Mouse (Mus musculus) left cerebral cortex, postnatal 10 days (tissue): ENCODE data around the gene Dut. TPM values are rescaled to one million over a fixed set of nuclear protein-coding genes. Genes with fewer than 3 reads are reported as not detected.
A peak's percentile ranks its signal among the peaks of the same experiment; 100 is the strongest.

ENCODE experiments used
- DNase-seq, 2 experiments: peaks; one replicate each; pipeline ENCODE4 v3.0.0; 2021 to 2022; ENCODE audit warnings: low spot score in 2 of 2, mixed read lengths in 1 of 2; ENCODE audit errors: extremely low spot score in 1 of 2
- intact Hi-C: fragments of 180-260 bp; cut with DNase I; formaldehyde crosslinking; loops from one replicate; pipeline ENCODE4 v1.15.1; 2025
- total RNA-seq, 2 experiments: library from RNA; stranded (reverse); gene quantifications; 2 replicates each; pipeline ENCODE4 v1.2.3; 2021

Dut gene
- total RNA-seq, 2 experiments from 2014 or later, result 37.8 to 39.3 TPM

DNA sequence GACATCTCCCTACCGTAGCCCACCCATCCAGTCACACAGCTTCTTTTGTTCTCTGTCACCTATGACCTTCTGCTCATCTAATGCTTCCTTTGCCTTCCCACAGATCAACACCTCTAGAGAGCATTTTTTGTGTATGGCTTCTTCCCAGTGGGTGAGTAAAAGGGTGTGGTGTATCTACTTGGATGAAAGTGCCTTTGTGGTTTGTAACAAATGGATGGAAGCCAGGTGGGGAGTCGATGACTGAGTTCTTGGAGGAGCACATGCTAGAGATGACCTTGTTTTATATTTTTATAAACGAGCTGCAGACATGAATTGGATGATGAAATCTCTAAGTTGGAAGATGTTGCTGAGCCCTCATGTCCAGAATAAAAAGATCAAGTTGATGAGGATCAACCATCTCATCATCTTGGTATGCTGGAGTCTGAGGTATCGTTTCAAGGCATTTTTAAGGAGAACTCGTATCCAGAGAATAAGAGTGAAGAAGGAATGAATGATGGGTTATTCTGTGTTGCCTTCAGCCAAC lies 47.0 kb downstream of the Dut start:
- intact Hi-C loops, result no loop called here
- no peak for DNase-seq

DNA sequence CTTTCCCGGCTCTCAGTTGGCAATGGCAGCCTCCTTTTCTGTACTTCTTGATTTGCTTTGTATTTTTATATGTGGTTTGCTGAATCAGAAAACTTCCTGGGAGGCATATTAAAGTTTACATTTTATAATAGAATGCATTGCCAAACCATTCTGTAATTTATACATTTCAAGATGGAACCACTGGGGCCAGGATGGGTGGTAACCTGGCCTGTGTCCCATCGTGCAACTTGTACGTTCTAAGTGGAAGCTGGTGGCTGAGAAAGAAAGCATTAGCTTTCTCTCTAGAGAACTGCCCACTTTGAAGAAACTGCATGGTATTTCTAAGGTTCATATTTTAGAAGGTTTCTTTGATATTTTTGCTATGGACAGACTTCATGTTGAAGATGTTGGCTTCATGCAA lies 48.5 kb downstream of the Dut start:
- intact Hi-C loops, result no loop called here
- no peak for DNase-seq

DNA sequence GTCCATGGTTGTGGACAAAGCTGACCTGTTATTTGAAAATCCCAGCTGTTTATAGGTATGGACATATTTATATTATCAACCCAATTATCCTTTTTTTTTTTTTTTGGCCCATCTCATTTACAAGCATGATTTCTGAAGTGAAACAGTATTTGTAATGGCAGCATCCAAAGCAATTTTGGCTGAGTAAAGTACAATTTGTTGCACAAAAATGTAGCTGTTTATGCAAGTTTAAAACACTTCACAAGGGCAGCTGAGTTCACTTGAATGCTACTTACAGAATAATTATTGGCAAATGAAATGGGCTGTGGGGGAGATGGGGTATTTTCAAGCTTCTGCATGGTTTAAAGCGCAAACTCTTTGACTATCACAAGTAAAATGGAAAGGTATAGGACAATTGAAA lies 51.9 kb downstream of the Dut start:
- intact Hi-C loops, result no loop called here
- DNase-seq, result no peak

DNA sequence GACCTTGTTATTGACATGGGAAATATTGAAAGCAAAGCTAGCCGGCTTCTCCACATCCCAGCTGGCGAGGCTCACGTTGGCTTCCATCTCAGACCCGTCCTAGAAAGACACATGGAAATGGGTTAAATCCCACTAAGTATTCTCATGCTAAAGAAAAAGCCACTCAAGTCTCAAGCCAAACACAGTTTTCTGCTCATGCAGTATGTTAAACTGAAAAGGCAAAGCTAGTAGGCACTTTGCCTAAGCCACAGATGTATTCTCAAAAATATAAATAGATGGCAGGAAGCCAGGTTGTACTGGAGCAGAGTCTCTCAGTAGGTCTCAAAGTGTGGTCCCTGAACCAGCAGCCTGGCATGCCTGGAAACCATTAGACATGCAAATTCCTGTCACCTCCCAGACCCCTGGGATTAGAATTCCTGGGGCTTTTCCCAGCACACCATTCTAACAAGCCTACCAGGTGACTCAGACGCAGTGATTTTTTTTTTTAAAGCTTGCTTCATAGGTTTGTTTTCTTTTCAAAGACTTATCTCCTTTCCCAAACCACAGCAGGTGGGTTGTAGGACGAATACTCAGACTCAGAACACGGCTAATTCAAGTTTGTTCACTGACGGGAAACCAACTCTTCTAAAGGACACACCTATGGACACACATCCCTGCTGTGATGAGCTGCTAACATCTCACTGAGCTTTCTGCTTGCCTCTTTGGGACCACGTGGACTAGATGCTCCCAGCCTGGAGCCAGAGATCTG lies 55.1 kb downstream of the Dut start:
- intact Hi-C loops, result no loop called here
- DNase-seq, result peak in 1 of 2 experiments; percentile 34

DNA sequence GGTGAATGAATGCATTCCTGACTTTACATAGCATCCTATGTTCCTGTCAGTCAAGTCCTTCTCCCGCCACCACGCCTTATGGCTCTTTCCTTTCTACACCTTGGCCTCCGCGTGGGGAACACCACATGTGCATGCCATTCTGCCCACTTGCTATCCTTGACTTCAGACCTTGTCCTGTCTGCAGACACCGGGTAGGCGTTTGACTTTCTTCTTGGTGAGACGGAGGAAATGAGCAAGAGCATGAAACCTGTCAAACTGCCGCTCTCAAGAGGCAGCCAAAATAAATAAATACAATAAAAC lies 55.6 kb downstream of the Dut start:
- intact Hi-C loops, result no loop called here
- DNase-seq, result no peak

DNA sequence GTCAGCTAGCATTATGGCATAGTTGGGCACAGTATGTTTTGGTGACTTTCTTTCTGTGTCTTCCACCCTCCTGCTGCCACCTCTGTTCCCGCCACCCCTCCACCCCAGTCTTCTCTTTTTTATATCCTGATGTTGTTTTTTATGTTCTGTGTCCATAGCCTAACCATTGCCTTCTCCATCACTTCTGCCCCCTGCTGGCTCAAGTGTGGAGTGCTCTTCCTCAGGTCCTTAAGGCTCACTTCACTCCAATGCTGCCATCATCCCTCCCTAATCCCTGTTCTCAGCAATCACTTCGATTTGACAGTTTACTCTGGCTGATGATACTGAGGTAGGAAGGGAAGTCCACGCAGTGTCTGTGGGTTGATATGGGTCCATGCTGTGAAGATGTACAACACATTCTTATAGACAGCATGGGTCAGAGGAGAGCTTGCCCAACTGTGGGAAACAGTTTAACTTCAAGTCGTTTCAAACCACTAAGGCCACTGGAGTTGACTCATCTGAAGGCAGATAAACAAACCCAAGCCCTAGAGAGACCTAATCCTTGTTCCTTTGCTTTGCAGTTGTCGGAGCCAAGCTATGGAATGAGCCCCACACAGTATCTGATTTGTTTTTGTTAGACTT lies 56.9 kb downstream of the Dut start:
- intact Hi-C loops, result no loop called here
- DNase-seq, result no peak

DNA sequence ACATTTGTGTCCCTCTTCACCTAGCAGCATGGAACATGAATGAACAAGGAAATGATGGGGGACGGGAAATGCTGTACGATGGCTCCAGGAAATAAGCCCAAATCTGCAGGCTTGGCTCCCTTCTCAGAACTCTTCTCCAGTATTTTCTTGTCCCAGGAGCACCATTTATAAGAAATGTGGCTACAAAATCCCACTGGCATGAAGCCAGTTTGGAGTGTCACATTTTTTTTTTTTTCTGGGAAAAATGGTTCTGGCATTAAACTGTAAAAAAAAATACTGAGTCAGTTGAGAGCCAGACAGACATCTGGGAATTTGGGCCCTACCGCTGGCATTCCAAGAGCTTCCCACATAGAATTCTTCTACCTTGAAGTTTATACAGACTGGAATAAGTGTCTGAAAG lies 57.8 kb downstream of the Dut start:
- no peak for DNase-seq
- intact Hi-C loops, result no loop called here

DNA sequence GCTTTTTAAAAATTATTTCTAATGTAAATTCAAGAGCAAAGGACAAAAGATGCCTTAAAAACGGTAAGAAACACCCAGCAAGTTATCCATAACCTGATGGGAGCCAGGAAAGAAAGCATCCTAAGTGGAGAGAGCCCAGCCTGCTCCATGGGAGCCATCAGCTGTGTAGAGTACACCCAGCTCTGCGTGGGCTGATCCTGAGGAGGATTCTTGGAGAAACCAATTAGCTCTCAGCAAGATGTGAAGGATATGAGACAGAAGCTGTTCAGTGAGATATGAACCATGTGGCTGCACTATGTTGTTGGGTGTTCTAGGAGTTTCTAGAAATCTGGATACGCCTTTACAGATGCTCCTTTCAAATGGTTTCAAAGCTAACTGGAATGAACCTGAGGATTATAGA lies 58.7 kb downstream of the Dut start:
- intact Hi-C loops, result no loop called here

More for the DNA sequence above, 58.7 kb downstream of the Dut start:
- DNase-seq, result peak in 1 of 2 experiments; percentile 27

Other genes starting within 250 kb of the Dut start
- under 1 TPM in 1 of 2 experiments, not detected in 1; 0.26 TPM for gene Slc24a5, start 179.1 kb upstream of the Dut start, total RNA-seq
- 100 to 1,000 TPM; 118 to 121 TPM for gene Myef2, start 123.5 kb upstream of the Dut start, total RNA-seq
- 10 to 100 TPM in 1 of 2 experiments, 1 to 10 TPM in 1; 7.0 to 11.4 TPM for gene Ctxn2, start 110.5 kb upstream of the Dut start, total RNA-seq
- under 1 TPM in 1 of 2 experiments, not detected in 1; 0.17 TPM for gene Slc12a1, start 94.7 kb upstream of the Dut start, total RNA-seq